Mouse (Mus musculus): ENCODE results near the gene Abhd11. TPM values are rescaled to one million over a fixed set of nuclear protein-coding genes. Genes with fewer than 3 reads are reported as not detected.

Gene Abhd11
- total and polyA plus RNA-seq, 2 experiments from 2014 or later, result 55.6 to 100 TPM

DNA sequence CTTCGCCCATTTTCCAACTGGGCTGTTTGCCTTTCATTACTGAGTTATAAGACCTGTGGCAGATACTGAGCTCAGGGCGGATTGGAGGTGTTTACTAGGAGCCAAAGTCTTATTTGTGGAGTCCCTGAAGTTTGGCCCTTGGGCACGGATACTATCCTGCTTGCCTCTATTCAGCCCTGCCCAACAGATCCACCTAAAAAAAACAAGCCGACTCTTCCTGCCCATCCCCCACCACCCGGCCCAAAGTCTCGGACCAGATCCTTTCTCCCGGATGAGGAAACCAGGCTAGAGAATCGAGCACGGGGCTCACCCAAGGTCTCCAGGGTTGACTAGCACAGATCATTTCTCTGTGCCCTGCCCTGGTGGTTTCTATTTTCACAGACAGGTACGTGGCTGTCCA, 27.8 kb upstream of the Abhd11 start:
- Histone ChIP-seq H3K27ac (ENCODE audit: low read depth) (no peak overlapping the region), H3K27me3 (ENCODE audit: control insufficient read depth, insufficient read depth, low read length) (peaks cover 24% of the 10 kb centered on the region), H3K4me2 (ENCODE audit: low read depth, low read length) (no peak overlapping the region), H3K9ac (replicated peaks; ENCODE audit: low read depth, low read length) (no peak overlapping the region), H3K9me3 (replicated peaks; ENCODE audit: control insufficient read depth, low read length) (no peaks in the 10 kb centered on the region), H3K4me3 (ENCODE audit: low read depth, low read length) (no peak overlapping the region), H3K36me3 (replicated peaks; ENCODE audit: control insufficient read depth, insufficient read depth, low read length) (no peaks in the 10 kb centered on the region), H3K4me1 (ENCODE audit: control insufficient read depth, insufficient read depth) (no peaks in the 10 kb centered on the region)
- no peak for DNase-seq (ENCODE audit: low spot score)
- no peak for ATAC-seq (ENCODE audit: insufficient read depth, low read depth)
- TF ChIP-seq EP300 (IDR thresholded peaks at IDR 0.05; ENCODE audit: low read depth) (no peak), CTCF (IDR thresholded peaks at IDR 0.05; ENCODE audit: low read depth) (no peak)
- 46% methylated on average over 10 of the region's 10 CpGs for WGBS

DNA sequence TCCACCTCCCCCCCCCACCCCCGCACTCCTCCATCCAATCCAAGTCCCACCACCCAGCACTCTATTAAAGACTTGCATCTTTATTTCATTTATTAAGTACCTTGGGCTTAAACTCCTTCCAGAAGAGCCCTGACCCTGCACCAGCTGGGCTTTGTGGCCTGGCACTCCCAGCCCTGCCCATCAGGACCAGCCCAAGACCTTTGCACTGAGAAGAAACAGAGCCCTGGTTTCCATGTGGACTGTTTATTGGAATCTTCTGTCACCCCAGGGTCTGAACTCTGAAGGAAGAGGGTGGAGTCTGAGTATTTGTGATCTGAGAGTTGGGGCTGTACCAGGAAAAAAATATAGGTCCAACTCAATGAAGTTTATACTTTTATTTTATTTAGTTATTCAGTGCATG, 25.8 kb upstream of the Abhd11 start:
- H3K4me3 ChIP-seq (ENCODE audit: low read depth, low read length), result no peak overlapping the region

DNA sequence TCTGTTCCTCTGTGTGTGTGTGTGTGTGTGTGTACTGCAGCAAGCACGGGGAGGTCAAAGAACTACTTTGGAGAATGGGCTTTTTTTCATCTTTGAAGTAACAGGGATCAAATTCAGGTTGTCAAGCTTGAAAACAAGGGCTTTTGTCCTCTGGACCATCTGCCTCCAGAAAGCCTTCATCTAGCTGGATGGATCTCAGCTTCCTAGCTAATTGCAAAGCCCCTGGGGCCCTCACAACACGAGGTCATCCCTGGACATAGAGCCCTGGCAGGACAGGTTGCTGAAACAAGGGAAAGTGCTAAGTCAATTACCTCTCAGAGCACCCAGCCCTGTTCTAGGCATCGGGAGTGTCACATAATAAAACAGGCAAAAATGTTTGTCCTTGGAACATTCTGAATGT, 25.2 kb upstream of the Abhd11 start:
- ATAC-seq (ENCODE audit: insufficient read depth, low read depth) (no peak), DNase-seq (ENCODE audit: low spot score) (no peak)
- 51% methylated on average over 3 of the region's 3 CpGs for WGBS

More for the DNA sequence above, 25.8 kb upstream of the Abhd11 start:
- ATAC-seq (ENCODE audit: insufficient read depth, low read depth), result no peak
- no peak for TF ChIP-seq EP300 (IDR thresholded peaks at IDR 0.05; ENCODE audit: low read depth)
- no peak for TF ChIP-seq CTCF (IDR thresholded peaks at IDR 0.05; ENCODE audit: low read depth)
- WGBS, result 86% methylated on average over 1 of the region's 1 CpGs
- Histone ChIP-seq H3K27me3 (ENCODE audit: control insufficient read depth, insufficient read depth, low read length) (peaks cover 44% of the 10 kb centered on the region), H3K4me1 (ENCODE audit: control insufficient read depth, insufficient read depth) (no peaks in the 10 kb centered on the region), H3K36me3 (replicated peaks; ENCODE audit: control insufficient read depth, insufficient read depth, low read length) (no peaks in the 10 kb centered on the region), H3K9me3 (replicated peaks; ENCODE audit: control insufficient read depth, low read length) (no peaks in the 10 kb centered on the region), H3K27ac (ENCODE audit: low read depth) (no peak overlapping the region), H3K4me2 (ENCODE audit: low read depth, low read length) (no peak overlapping the region), H3K9ac (replicated peaks; ENCODE audit: low read depth, low read length) (no peak overlapping the region)
- DNase-seq (ENCODE audit: low spot score), result no peak

DNA sequence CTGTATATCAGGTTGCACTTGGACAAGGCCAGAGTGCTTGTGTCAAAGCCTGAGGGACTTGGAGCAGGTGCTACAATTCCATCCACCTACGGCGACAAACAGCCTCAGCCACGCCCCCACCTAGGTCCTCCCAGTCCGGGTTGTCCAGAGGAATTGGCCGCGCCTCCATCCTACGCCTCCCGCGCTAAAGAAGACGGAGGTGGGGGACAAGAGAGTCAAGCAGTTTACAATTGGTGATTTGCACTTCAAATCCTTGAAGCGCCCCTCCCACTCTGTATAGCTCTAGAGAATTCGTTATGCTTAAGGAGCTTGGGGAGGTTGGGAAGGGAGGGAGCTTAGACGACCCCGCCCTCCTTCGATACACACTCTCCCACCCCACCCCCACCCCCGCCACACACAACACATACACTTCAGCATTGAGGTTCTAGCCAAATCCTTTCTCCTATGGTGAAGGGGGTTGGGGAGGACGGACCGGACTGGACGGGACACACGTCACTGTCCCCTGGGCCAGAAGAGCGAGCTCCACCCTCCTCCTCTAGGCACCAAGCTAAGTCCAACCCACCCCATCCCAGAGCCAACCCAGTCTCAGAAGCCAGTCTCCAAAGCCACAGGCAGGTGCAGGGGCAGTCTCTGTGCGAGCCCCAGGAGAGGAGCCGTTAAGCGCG, 23.2 kb upstream of the Abhd11 start, which contains the start of gene Cldn3:
Cldn3 (plus strand) TSS at position 582 of the 665 bp plus-strand sequence.
- Histone ChIP-seq H3K9me3 (replicated peaks; ENCODE audit: control insufficient read depth, low read length) (no peaks in the 10 kb centered on the region), H3K27me3 (ENCODE audit: control insufficient read depth, insufficient read depth, low read length) (peaks cover 59% of the 10 kb centered on the region), H3K36me3 (replicated peaks; ENCODE audit: control insufficient read depth, insufficient read depth, low read length) (no peaks in the 10 kb centered on the region), H3K4me2 (ENCODE audit: low read depth, low read length) (peak within 1 kb of the TSS; percentile 39), H3K4me3 (ENCODE audit: low read depth, low read length) (peak within 1 kb of the TSS; percentile 27), H3K4me1 (ENCODE audit: control insufficient read depth, insufficient read depth) (no peaks in the 10 kb centered on the region), H3K9ac (replicated peaks; ENCODE audit: low read depth, low read length) (no peak within 1 kb of the TSS), H3K27ac (ENCODE audit: low read depth) (no peak within 1 kb of the TSS)
- WGBS, result 2% methylated on average over 25 of the region's 25 CpGs
- DNase-seq (ENCODE audit: low spot score) (peak; percentile 26), ATAC-seq (ENCODE audit: insufficient read depth, low read depth) (peak; percentile 67)
- TF ChIP-seq EP300 (IDR thresholded peaks at IDR 0.05; ENCODE audit: low read depth) (no peak), CTCF (IDR thresholded peaks at IDR 0.05; ENCODE audit: low read depth) (no peak)

More for the DNA sequence above, 25.2 kb upstream of the Abhd11 start:
- H3K27me3 ChIP-seq (ENCODE audit: control insufficient read depth, insufficient read depth, low read length), result peaks cover 50% of the 10 kb centered on the region
- no peaks in the 10 kb centered on the region for H3K9me3 ChIP-seq (replicated peaks; ENCODE audit: control insufficient read depth, low read length)
- no peak overlapping the region for H3K27ac ChIP-seq (ENCODE audit: low read depth)
- no peaks in the 10 kb centered on the region for H3K36me3 ChIP-seq (replicated peaks; ENCODE audit: control insufficient read depth, insufficient read depth, low read length)
- no peak overlapping the region for H3K4me2 ChIP-seq (ENCODE audit: low read depth, low read length)
- TF ChIP-seq CTCF (IDR thresholded peaks at IDR 0.05; ENCODE audit: low read depth) (no peak), EP300 (IDR thresholded peaks at IDR 0.05; ENCODE audit: low read depth) (no peak)
- H3K9ac ChIP-seq (replicated peaks; ENCODE audit: low read depth, low read length), result no peak overlapping the region
- no peak overlapping the region for H3K4me3 ChIP-seq (ENCODE audit: low read depth, low read length)
- H3K4me1 ChIP-seq (ENCODE audit: control insufficient read depth, insufficient read depth), result no peaks in the 10 kb centered on the region

DNA sequence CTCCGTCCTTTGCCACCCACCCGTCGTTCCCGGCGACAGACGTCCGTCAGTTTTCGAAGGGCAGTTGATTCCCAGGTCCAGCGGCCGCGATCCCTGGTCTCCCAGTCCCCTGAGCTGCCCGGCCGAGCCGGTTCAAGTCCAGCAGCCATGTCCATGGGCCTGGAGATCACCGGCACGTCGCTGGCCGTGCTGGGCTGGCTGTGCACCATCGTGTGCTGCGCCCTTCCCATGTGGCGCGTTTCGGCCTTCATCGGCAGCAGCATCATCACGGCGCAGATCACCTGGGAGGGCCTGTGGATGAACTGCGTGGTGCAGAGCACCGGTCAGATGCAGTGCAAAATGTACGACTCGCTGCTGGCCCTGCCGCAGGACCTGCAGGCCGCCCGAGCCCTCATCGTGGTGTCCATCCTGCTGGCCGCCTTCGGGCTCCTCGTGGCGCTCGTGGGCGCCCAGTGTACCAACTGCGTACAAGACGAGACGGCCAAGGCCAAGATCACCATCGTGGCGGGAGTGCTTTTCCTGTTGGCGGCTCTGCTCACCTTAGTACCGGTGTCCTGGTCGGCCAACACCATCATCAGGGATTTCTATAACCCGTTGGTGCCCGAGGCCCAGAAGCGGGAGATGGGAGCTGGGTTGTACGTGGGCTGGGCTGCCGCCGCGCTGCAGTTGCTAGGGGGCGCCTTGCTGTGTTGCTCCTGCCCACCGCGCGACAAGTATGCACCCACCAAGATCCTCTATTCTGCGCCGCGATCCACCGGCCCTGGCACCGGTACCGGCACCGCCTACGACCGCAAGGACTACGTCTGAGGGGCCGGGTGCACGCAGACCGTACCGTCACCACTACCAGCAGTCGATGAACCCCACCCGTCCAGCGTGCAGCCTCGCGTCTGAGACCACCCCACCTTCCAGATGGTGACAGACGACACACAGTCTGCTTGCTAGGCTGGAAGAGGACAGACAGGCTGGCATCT, 22.4 kb upstream of the Abhd11 start:
- H3K27me3 ChIP-seq (ENCODE audit: control insufficient read depth, insufficient read depth, low read length), result peaks cover 62% of the 10 kb centered on the region

More for the DNA sequence above, 22.4 kb upstream of the Abhd11 start:
- Histone ChIP-seq H3K4me2 (ENCODE audit: low read depth, low read length) (peak overlapping the region; percentile 39), H3K36me3 (replicated peaks; ENCODE audit: control insufficient read depth, insufficient read depth, low read length) (no peaks in the 10 kb centered on the region), H3K9me3 (replicated peaks; ENCODE audit: control insufficient read depth, low read length) (no peaks in the 10 kb centered on the region), H3K27ac (ENCODE audit: low read depth) (no peak overlapping the region), H3K9ac (replicated peaks; ENCODE audit: low read depth, low read length) (no peak overlapping the region), H3K4me1 (ENCODE audit: control insufficient read depth, insufficient read depth) (no peaks in the 10 kb centered on the region), H3K4me3 (ENCODE audit: low read depth, low read length) (peak overlapping the region; percentile 27)
- TF ChIP-seq CTCF (IDR thresholded peaks at IDR 0.05; ENCODE audit: low read depth) (no peak), EP300 (IDR thresholded peaks at IDR 0.05; ENCODE audit: low read depth) (no peak)
- ATAC-seq (ENCODE audit: insufficient read depth, low read depth) (peak; percentile 10; the same call in 1 of the 2 replicates), DNase-seq (ENCODE audit: low spot score) (no peak)
- WGBS, result 5% methylated on average over 78 of the region's 79 CpGs

All from heart, postnatal 0 days (tissue).